Mouse (Mus musculus) thymus, postnatal 10 days (tissue): ENCODE measurements around the gene Mterf1b.
"Not testable (repeated sequence)": the region's sequence is repeated elsewhere in the genome, so short reads cannot be mapped to it uniquely, and the experiment has no call there.

Experiments
- DNase-seq, 2 experiments: peaks; one replicate each; pipeline ENCODE4 v3.0.0; 2021; ENCODE audit warnings: low spot score in 2 of 2

Gene Mterf1b

DNA sequence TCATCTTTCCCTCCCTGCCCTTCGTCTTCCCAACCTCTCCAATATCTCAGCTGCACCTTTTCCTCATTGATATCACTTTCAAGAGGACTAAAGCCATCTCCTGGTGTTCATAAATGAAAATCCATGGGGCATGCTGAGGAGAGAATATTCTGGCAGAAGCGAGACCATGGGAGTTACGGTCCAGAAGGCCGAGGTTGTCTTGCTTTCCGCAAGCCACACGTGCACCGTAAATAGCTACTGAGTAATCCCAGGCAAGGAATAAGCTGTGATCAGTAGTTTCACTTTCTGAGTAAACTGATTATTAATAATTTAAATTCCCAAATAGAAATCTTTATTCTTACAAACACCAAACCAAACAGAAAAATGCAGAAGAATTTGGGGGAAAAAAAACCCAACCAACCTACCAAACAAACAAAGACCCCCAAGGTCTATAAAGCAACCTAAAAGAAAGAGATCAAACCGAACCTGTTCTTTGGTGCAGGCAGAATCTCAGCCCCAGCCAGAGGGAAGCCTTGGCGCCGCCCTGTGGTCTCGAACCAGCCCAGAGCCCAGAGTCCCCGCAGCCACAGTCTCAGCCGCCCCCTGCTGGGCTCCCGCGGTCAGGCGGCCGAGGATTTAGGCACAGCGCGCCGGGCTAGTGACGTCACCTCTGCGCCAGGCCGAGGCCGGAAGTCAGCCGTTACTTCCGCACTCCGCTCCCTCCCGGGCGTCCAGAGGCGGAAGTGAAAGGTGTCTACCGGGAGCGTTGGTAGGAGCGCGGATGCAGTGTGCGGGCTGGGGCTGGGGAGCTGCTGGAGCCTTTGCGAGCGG is at the start of gene Mterf1b:
Gene Mterf1b (plus strand): TSS at position 697 of the 810 bp plus-strand sequence.
- not testable (repeated sequence) for DNase-seq

DNA sequence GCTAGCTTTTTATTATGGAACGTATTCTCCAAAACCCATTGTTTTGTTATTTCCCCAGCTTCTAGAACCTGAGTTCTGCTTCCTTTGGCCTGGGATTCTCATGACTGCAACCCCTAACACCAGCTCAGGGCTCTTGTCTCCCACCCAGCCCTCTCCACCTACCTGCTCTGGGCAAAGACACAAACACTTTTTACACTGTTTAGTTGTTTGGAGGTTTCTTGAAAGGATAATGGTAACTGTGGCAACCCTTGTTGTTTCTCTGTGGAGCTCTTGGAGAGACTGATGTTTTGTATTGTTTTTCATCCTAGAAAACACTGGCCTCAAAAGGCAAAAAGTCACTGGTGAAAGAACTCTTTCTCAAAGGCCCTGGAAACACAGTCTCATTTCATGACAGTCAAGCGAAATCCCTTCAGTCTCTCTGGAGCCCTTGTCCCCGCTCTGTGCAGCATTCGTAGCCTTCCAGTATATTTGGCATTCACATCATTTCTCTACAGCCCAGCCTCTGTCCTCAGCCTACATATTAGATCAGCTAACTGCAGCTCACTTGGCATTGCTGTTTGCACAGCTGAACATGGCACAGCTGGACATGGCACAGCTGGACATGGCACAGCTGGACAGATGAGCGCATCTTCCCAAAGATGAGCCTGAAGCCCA is 32.6 kb upstream of the Mterf1b start:
- not testable (repeated sequence) for DNase-seq

DNA sequence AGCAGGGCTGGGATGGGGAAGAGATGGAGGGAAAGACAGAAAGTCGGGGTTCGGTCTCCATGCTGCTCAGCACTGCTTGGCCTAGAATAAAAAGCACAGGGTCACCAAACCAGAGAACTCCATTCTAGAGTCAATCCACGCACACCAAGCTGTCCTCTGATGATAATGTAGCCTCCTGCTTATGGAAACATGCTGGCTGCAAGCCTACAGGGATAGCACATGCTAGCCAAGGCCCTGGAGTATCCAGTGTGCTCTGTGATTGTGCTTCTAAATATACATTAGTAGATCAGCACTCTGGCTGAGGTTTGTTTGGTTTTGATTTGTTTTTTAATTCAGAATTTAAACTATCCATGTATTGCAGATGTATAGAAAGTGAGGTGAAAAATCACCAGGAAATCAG is 30.6 kb upstream of the Mterf1b start:
- no peak for DNase-seq

DNA sequence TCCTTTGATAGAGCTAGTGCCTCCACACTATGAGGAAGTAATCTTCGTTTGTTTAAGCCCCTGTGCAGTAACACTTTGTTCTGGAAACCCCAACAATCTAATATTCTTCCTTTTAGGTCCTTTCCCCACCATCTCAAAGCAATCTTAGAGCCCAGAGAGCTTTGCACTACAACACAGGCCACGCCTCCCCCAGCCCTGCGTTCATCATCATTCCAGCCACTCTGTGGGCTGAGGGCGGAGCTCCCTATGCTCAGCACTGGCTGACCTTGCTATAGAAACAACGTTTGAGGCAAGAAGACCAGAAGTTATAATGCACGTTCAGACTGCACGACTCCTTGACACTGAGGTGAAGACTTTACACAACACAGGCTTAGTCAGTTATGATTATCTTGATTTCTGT is 29.7 kb upstream of the Mterf1b start:
- DNase-seq: no peak

DNA sequence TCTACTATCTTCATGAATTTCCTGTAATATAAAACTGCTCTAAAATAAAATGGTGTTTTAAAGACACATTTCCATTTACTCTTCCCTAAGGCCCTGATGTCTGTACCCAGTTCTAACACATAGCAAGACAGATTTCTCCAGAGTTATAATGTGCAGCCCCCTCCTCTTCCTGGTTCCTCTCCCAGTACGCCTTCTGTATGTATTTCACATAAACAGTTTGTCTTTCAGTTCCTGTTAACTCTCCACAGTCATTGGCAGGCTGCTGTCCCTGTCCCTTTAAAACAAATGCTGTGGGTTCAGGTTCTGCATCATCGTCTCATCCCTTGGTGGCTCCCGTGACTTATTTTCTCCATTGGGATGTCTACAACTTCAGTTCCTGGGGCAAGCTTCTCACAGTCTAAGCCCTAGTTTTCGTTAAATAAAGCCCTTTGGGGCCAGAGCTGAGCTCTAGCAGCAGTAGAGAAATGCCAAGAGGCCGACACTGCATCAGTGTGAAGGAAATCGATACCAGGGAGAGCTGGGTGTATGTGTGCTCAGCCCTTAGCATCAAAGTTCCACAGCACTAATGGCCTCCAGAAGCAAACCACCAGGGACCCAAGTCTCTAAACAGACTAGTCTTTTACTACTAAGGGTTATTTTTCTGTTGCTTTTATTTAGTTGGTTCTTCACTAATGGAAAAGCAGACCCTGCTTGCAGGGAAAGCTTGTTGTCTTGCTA is 24.2 kb upstream of the Mterf1b start:
- DNase-seq: not testable (repeated sequence)

DNA sequence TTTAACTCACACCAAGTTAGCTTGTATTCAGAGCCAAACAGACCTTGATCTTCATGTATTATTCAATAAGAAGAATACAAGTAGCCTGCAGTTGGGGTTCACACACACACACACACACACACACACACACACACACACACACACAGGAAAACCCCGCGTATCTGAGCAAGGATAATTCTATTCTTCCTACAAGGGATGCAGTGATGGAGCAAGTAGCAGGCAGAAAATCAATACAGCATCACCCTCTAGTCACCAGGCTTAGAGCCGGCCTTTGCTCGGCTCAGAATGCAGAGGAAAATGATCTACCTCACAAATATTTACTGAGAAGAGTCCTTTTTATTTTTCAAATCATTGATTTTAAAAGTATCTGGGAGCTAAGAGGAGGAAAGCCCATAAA is 23.6 kb upstream of the Mterf1b start:
- DNase-seq: not testable (repeated sequence)

DNA sequence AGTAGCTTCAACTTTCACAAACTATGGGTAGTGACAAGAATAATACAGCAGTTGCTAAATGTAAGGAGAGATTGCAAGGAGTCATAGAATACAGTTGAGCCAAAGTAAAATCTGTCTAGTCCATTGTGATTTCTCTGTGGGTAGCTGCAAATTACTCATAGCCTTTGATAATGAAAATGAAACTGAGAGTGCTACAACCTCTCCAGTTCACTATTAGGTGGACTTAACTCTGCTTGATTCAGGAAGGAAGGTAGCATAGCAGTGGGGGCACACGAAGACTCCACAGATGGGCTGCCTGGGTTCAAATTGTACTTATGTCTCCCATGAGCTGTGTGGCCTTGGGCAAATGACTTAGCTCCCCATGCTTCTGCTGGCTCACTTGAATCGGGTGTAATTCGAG is 15.7 kb upstream of the Mterf1b start:
- DNase-seq: not testable (repeated sequence)

DNA sequence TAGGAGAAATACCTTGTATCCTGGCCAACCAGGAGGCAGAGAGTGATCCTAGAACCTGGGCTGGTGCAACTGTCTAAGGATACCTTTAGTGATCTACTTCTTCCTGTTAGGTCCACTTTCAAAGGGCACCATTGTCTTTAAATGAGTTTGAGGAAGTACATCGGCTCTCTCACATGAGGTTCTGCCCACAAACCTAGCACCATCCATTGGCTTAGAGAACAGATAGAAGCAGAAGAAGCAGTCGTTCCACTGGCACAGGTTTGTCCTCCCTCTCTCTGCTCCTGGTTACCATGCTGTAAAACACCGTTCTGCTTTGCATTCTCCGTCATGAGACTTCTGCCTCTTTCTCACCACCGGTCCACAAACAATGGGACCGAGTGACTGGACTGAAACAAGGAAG is 12.8 kb upstream of the Mterf1b start:
- DNase-seq: no peak

DNA sequence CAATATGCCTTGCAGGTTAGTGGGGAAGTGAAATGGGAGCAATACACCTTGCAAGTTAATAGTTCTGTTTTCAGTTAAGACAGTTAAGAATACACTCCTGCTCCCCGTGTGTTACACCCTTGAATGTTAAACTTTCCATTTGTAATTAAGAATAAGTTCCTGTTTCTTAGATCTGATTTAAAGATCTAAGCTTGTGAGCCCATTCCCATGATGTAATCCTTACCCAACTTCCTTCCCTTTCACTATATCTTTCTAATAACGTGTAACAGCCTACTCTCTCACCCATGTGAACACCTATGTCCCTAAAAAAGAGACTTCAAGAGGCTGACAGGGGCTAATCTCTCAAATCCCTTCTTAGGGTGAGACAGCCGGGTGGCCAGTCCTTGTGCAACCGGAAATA is 5.4 kb upstream of the Mterf1b start:
- no peak for DNase-seq

DNA sequence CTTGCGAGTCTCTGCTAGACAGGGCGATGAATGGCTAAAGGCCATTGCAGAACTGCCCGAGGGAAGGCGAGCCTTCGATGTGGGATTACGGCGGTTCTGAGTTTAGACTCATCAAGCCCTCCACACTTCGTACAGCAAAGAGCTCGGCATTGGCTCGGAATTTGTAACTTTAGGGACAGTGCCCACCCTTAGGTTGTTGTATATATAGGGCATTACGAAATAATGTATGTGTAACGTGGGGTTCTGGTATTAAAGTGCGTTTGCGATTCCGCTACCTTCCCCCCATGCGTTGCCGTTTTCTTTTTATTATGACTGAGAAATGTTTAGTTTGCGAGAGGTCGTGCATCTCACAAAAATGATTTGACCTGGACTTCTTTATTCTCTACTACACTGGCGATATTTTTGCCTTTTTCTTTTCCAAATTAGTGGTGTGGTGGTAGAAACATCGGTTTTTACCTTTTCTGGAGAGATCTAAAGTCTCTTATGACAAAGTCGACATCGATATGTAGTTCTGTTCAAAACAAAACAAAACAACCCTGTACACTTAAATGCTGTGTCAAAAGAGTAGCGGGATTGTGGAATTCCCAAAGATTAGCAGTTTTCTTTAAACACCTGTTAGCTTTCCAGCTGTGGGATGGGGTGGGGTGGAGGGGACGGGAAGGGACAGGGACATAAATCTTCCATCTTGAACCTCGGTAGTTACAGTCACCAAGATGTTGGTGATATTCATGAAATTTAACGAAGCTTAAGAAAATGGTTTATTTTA is 497 bp downstream of the Mterf1b start:
- DNase-seq: not testable (repeated sequence)

DNA sequence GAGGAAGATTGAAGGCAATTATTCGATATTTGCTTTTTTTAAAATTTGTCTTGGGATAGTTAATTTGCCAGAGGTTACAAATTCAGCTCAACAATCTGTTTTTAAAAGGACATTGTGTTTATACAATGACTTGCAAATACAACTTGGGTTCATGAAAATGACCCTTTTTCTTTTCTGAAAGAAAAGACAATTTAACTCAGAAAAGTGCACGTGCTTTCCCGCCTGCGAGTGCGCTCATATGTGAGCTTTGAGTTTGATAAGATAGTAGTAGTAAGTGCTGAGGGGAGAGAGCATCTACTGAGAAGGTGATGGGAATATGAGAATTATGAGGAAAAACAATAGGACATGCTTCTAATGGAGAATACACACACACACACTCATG is 1.1 kb downstream of the Mterf1b start:
- no peak for DNase-seq

DNA sequence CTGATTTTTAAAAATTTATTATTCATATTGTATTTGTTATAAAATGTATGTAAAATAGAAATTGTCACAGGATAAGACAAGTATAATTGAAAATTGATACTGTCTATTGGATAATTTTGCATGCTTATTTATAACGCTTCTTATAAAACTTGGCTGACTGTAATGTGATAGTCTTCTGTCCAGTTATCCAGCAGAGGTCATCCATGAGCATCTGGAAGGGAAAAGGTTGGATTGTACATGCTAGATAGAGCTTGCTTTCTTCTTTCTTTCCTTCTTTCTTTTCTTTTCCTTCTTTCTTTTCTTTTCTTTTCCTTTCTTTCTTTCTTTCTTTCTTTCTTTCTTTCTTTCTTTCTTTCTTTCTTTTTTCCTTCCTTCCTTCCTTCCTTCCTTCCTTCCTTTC is 2.0 kb downstream of the Mterf1b start:
- no peak for DNase-seq

DNA sequence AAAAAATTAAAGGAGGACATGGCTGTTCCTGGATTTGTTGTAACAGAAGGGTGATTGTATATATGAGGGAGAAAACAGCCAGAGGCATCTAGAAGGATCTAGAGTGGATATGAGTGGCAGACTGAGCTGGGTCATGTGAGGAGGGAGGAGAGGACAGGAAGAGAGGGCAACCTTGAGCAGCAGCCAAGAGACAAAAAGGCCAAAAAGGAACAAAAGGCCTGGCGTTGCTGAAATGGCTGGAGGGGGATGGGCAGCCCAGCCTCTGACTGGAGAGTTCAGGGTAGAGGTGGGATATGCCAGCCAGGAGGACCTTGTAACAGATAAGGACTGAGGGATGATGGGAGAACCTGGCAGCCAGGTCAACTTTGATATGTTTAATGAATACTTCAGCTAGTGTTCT is 2.9 kb downstream of the Mterf1b start:
- no peak for DNase-seq

DNA sequence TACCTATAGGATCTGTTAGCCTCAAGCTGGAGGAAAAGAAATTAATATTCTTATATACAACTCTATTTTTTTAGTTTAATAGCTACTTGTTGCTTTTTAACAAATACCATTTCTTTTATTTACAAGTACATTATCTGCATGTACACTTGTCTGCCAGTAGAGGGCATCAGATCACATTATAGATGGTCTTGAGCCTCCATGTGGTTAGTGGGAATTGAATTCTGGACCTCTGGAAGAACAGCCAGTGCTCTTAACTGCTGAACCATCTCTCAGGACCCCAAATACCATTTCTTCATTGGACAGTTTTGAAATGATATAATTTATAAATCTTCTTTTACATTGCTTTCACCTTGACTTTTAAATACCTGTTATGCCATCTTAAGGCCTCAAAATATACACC is 9.2 kb downstream of the Mterf1b start:
- DNase-seq: no peak

DNA sequence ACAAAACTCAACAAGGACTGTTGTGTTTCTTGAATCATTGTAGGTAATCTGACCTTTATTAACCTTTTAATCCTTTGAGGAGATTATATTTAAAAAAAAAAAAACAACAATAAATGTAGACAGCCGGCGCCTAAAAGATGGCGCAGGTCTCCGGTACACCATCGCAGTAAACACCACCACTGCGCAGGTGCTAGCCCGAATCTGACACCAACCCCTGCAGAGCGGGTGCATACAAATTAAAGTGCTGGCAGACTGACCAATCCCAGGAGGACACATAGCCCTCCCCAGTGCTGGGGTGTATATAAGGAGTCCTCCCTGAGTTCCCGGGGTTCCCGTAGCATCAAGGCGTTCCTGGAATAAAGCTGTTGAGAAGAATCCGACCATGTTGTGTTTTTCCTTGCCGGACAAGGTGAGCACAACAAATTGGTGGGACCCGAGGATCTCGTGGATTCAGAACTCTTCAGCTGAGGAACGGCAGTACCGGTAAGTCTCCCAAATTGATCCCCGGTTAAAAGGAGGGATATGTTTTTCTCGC is 10.2 kb downstream of the Mterf1b start:
- DNase-seq: not testable (repeated sequence)

DNA sequence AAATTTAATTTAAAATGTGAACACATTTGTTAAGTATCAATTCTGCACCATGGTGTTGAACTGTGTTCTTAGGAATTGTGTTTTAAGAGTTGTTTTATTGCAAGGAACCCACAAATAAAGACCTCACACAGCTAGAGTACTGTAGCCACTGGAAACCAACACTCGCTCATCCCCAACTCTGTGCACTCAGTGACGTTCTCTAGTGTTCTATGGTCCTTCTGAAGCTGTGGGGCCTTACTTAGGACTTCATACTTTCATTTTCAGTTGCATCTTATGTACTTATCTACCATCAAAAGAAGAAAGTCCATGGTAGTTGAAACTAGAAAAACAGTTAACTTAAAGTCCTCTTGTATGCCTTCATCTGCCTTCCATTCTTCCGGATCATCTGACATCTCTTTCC is 17.9 kb downstream of the Mterf1b start:
- DNase-seq: not testable (repeated sequence)

DNA sequence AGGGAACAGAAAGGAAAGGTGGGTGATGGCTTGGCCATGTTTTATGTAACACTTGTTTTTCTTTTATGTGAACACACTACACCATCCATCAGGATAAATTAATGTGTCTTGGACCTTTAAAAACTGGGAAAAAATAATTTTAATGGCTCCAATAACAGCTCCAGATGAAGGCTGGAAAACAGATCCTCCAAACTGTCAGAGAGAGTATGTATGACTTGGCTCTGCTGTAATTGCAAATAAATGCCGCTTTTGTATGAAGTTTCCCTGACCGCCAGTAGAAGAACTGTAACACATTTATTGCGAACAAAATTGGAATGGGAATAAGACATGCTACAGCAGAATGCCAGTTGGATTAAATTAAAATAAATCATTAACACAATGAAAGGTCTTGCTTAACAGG is 29.1 kb downstream of the Mterf1b start:
- DNase-seq: no peak

DNA sequence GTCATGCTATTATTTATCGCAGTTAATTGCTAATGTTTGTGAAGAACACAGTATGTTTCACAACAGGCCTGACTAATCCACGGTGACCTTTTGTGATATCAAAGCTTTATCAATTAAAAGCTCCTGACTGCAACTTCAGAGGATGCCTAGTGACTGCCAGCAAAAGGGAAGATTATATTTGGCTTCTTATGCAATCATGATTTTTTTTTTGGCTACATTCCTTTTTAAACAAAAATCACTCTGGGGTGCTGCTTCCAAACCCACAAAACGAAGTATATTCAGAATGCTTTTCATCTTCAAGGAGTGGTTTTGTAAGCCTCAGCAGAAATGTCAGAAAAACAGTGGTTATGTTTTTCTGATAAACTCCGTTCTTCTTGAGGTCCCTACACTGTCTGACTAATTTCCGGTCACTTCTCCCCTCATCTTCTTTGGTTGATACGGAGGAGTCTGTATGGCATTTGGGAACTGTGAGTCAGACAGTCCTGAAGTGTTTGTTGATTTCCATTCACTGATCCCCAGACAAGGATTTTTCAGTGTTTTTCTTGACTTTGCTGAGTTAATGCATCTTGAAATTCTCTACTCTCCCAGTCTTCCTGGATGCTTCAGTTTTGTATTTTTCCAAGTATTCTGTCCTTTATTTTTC is 29.9 kb downstream of the Mterf1b start:
- DNase-seq: no peak

DNA sequence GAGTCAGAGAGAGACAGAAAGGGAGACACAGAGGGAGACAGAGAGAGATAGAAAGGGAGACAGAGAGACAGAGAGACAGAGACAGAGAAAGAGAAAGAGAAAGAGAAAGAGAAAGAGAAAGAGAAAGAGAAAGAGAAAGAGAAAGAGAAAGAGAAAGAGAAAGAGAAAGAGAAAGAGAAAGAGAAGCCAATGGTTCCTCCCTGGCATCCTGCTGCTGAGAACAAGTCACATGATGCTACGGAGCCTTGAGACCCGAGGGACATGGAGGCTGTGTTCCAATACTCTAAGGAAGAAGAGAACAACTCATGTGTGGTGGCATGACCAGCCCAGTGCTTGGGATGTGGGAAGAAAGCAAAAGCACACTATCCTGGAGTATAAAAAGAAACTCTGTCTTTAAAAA is 40.0 kb downstream of the Mterf1b start:
- DNase-seq: no peak

DNA sequence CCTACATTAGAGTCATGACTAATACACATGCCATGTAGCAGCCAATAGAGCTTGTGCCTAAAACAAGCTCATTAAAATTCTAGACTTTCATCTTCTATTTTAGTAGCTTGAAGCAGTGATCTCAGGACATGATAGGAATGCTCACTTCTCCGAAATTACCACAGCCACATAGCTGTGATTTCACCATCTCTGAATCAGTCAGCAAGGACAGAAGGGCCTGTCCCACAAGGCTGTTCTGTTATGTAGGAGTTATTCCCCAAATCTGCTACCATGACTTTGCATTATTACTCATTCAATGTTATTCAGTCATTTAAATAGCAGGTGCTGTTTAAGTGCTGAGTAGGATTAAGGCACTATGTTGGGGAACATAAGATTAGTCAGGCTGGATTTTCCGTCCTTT is 42.3 kb downstream of the Mterf1b start:
- no peak for DNase-seq

DNA sequence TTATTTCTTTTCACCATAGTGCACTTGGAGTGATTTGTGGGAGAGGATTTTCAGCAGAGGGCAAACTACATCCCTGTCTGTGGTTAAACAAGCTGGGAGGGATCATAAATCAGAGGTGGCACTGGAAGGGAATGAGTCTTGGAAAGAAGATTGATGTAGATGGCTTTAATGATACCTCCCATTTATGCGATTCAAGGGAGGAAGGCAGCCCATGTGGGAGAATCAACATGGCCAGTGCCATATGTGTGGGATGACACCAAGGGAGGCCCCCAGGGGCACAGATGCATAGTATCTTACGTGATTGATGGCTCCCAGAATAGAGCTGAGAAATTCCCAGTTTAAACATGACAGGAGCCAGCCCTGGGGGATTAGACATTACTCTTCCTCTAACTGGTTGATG is 48.0 kb downstream of the Mterf1b start:
- no peak for DNase-seq
